Mouse (Mus musculus): ENCODE results near the gene Adgrb2.

The Adgrb2 gene

GRCm38 (mm10) chr4:130036112-130036511 lies 51.4 kb downstream of the Adgrb2 start:
- no peak for DNase-seq

GRCm38 (mm10) chr4:130036573-130037401 lies 52.1 kb downstream of the Adgrb2 start:
- DNase-seq: no peak

GRCm38 (mm10) chr4:130039351-130039750 lies 54.7 kb downstream of the Adgrb2 start:
- DNase-seq: no peak

- no peak for DNase-seq
Observed at GRCm38 (mm10) chr4:130041076-130041475, 56.4 kb downstream of the Adgrb2 start.

GRCm38 (mm10) chr4:130044211-130044610 lies 59.5 kb downstream of the Adgrb2 start:
- DNase-seq: no peak

- peak; percentile 73 to 76 for DNase-seq
Observed at GRCm38 (mm10) chr4:130045609-130046008, 60.9 kb downstream of the Adgrb2 start.

- DNase-seq: peak; percentile 13 to 28
Observed at GRCm38 (mm10) chr4:130047331-130048202, 62.9 kb downstream of the Adgrb2 start, which contains the start of gene Col16a1. Gene Col16a1, plus strand, starts transcription at chr4:130047840.

- no peak for DNase-seq
Observed at GRCm38 (mm10) chr4:130048203-130048479, 63.5 kb downstream of the Adgrb2 start.

GRCm38 (mm10) chr4:130050056-130050824 lies 65.6 kb downstream of the Adgrb2 start:
- DNase-seq: no peak

- no peak for DNase-seq
Observed at GRCm38 (mm10) chr4:130052283-130052682, 67.6 kb downstream of the Adgrb2 start.

GRCm38 (mm10) chr4:130053111-130053510 lies 68.4 kb downstream of the Adgrb2 start:
- DNase-seq: no peak

GRCm38 (mm10) chr4:130054727-130055126 lies 70.1 kb downstream of the Adgrb2 start:
- no peak for DNase-seq

GRCm38 (mm10) chr4:130055160-130056010 lies 70.7 kb downstream of the Adgrb2 start:
- no peak for DNase-seq

GRCm38 (mm10) chr4:130056011-130056322 lies 71.3 kb downstream of the Adgrb2 start:
- DNase-seq: no peak

- DNase-seq: no peak
Observed at GRCm38 (mm10) chr4:130056471-130056870, 71.8 kb downstream of the Adgrb2 start.

- no peak for DNase-seq
Observed at GRCm38 (mm10) chr4:130060937-130061336, 76.3 kb downstream of the Adgrb2 start.

GRCm38 (mm10) chr4:130063191-130063590 lies 78.5 kb downstream of the Adgrb2 start:
- no peak for DNase-seq

GRCm38 (mm10) chr4:130066816-130067215 lies 82.1 kb downstream of the Adgrb2 start:
- DNase-seq: no peak

- no peak for DNase-seq
Observed at GRCm38 (mm10) chr4:130070523-130070922, 85.9 kb downstream of the Adgrb2 start.

GRCm38 (mm10) chr4:130071758-130072157 lies 87.1 kb downstream of the Adgrb2 start:
- DNase-seq: no peak
